ENCODE assay signal across 14 mouse cellular contexts in genomic region chr17:30392031-30392430, GRCm38 (mm10).
"Had no signal": no experiment of that assay in that cellular context is flagged by ENCODE, and none has a peak within 500 bp of the region (broad histone marks: within the 10 kb centered on the region; RNA-seq: fewer than 3 reads in every experiment).

No protein-coding gene starts in this region.

- H3K36me3 ChIP-seq: kidney, embryonic 15.5 days; limb, embryonic 15.5 days; liver, embryonic 13.5 days; neural tube, embryonic 12.5 days had no signal

- H3K4me1 ChIP-seq: kidney, embryonic 15.5 days; limb, embryonic 15.5 days; liver, embryonic 13.5 days; neural tube, embryonic 12.5 days had no signal

- H3K27me3 ChIP-seq: kidney, embryonic 15.5 days; limb, embryonic 15.5 days; liver, embryonic 13.5 days; neural tube, embryonic 12.5 days had no signal

- DNase-seq: kidney, adult 2 months; kidney, postnatal 14 days; layer of hippocampus, adult 9-11 months; layer of hippocampus, postnatal 36 days; liver, embryonic 13.5 days; lung, adult 2 months; lung, postnatal 36 days; midbrain, embryonic 14.5 days; right cerebral cortex, postnatal 14 days; thymus, postnatal 36 days had no signal

- ATAC-seq: lung, postnatal 0 days had no signal

- H3K27ac ChIP-seq: kidney, embryonic 15.5 days; limb, embryonic 15.5 days; liver, embryonic 13.5 days; neural tube, embryonic 12.5 days had no signal

- H3K9me3 ChIP-seq: kidney, embryonic 15.5 days; limb, embryonic 15.5 days; liver, embryonic 13.5 days; neural tube, embryonic 12.5 days had no signal

- H3K4me3 ChIP-seq: kidney, embryonic 15.5 days; limb, embryonic 15.5 days; liver, embryonic 13.5 days; neural tube, embryonic 12.5 days had no signal
